Mouse (Mus musculus): ENCODE data around the gene Vcl. TPM values are rescaled to one million over a fixed set of nuclear protein-coding genes. Genes with fewer than 3 reads are reported as not detected.

The Vcl gene
- polyA plus RNA-seq, 1 experiment from 2014 or later, result 82.1 TPM

- H3K36me3 ChIP-seq (ENCODE audit: control insufficient read depth, insufficient read depth, low read length), result peaks cover 31% of the 10 kb centered on the region
- H3K4me2 ChIP-seq (ENCODE audit: low read length), result no peak overlapping the region
- no peaks in the 10 kb centered on the region for H3K27me3 ChIP-seq (replicated peaks; ENCODE audit: control insufficient read depth, insufficient read depth, low read length)
- H3K4me1 ChIP-seq (replicated peaks; ENCODE audit: control insufficient read depth, insufficient read depth, low read length), result no peaks in the 10 kb centered on the region
- DNase-seq (ENCODE audit: low spot score), result no peak
- H3K27ac ChIP-seq (ENCODE audit: low read depth), result no peak overlapping the region
- ATAC-seq (replicated peaks; ENCODE audit: low FRiP score, low TSS enrichment, low read depth), result no peak
- no peak overlapping the region for H3K4me3 ChIP-seq (ENCODE audit: low read depth, low read length)
- WGBS, result 45% methylated on average over 3 of the region's 3 CpGs
- H3K9me3 ChIP-seq (ENCODE audit: control insufficient read depth, low read length), result no peaks in the 10 kb centered on the region
- H3K9ac ChIP-seq (ENCODE audit: low read length), result no peak overlapping the region
These were observed 56.3 kb downstream of the Vcl start for GRCm38 (mm10) chr14:20985482-20985881.

DNA sequence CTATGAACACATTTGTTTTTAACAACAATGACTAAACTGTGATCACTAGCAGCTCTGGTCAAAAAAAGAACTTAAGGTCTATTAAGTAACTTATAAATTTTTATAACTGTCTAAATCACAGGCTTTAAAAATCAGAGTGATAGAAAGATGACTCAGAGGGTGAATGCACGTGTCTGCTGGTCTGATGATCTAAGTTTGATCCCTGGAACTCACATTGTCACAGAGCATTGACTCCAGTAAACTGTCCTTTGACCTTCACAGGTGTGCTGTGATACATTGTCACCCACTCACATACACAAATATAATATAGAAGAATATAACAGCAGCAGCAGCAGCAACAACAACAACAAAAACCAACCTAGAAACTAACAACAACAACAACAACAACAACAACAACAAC is 62.3 kb downstream of the Vcl start:
- WGBS, result 79% methylated on average over 1 of the region's 1 CpGs
- DNase-seq (ENCODE audit: low spot score) (no peak), ATAC-seq (replicated peaks; ENCODE audit: low FRiP score, low TSS enrichment, low read depth) (no peak)
- Histone ChIP-seq H3K4me2 (ENCODE audit: low read length) (no peak overlapping the region), H3K27me3 (replicated peaks; ENCODE audit: control insufficient read depth, insufficient read depth, low read length) (no peaks in the 10 kb centered on the region), H3K27ac (ENCODE audit: low read depth) (no peak overlapping the region), H3K9me3 (ENCODE audit: control insufficient read depth, low read length) (no peaks in the 10 kb centered on the region), H3K4me3 (ENCODE audit: low read depth, low read length) (no peak overlapping the region), H3K4me1 (replicated peaks; ENCODE audit: control insufficient read depth, insufficient read depth, low read length) (no peaks in the 10 kb centered on the region), H3K36me3 (ENCODE audit: control insufficient read depth, insufficient read depth, low read length) (peaks cover 20% of the 10 kb centered on the region), H3K9ac (ENCODE audit: low read length) (no peak overlapping the region)

DNA sequence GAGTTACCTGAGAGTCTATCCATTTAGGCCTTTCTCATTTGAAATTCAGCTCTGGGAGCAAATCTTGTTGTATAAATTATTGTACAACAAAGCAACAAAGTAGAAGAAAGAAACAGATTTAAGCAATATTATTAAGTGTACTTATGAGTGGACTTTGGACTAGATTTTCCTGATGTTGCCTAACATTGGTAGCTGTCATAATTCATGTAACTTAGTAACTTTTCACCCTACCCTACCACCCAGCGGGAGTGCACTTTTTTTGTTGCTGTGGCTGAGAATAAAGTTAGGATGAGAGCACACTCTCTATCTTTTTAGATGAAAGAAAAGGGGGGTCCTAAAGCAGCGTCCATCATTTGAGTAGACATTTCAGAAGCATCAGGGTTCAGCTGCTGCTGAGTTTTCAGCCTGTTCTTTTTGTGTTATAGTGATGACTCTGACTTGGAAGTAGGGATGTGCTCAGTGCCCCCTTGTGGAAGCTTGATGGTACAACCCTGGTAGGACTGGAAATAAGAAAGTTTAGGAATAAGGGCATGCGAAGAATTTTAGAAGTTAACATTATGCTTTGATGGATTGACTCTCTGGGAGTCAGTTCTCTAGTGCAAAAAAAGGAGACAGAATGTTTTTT is 64.0 kb downstream of the Vcl start:
- Histone ChIP-seq H3K9me3 (ENCODE audit: control insufficient read depth, low read length) (no peaks in the 10 kb centered on the region), H3K9ac (ENCODE audit: low read length) (no peak overlapping the region), H3K4me3 (ENCODE audit: low read depth, low read length) (no peak overlapping the region), H3K36me3 (ENCODE audit: control insufficient read depth, insufficient read depth, low read length) (peaks cover 12% of the 10 kb centered on the region), H3K4me2 (ENCODE audit: low read length) (no peak overlapping the region), H3K27me3 (replicated peaks; ENCODE audit: control insufficient read depth, insufficient read depth, low read length) (no peaks in the 10 kb centered on the region), H3K4me1 (replicated peaks; ENCODE audit: control insufficient read depth, insufficient read depth, low read length) (no peaks in the 10 kb centered on the region), H3K27ac (ENCODE audit: low read depth) (no peak overlapping the region)
- 41% methylated on average over 3 of the region's 3 CpGs for WGBS
- ATAC-seq (replicated peaks; ENCODE audit: low FRiP score, low TSS enrichment, low read depth) (0 out of 2 replicates have a peak, but pooled peaks have one; percentile 27), DNase-seq (ENCODE audit: low spot score) (peak; percentile 54)

GRCm38 (mm10) chr14:20994475-20994874 is 65.3 kb downstream of the Vcl start:
- WGBS, result 85% methylated on average over 3 of the region's 3 CpGs
- DNase-seq (ENCODE audit: low spot score), result no peak
- ATAC-seq (replicated peaks; ENCODE audit: low FRiP score, low TSS enrichment, low read depth), result no peak

GRCm38 (mm10) chr14:20995497-20995896 is 66.3 kb downstream of the Vcl start:
- no peak overlapping the region for H3K4me3 ChIP-seq (ENCODE audit: low read depth, low read length)
- WGBS, result 94% methylated on average over 2 of the region's 2 CpGs

More at GRCm38 (mm10) chr14:20994475-20994874, 65.3 kb downstream of the Vcl start:
- no peaks in the 10 kb centered on the region for H3K27me3 ChIP-seq (replicated peaks; ENCODE audit: control insufficient read depth, insufficient read depth, low read length)
- no peaks in the 10 kb centered on the region for H3K4me1 ChIP-seq (replicated peaks; ENCODE audit: control insufficient read depth, insufficient read depth, low read length)
- peaks cover 16% of the 10 kb centered on the region for H3K36me3 ChIP-seq (ENCODE audit: control insufficient read depth, insufficient read depth, low read length)
- no peak overlapping the region for H3K9ac ChIP-seq (ENCODE audit: low read length)
- no peaks in the 10 kb centered on the region for H3K9me3 ChIP-seq (ENCODE audit: control insufficient read depth, low read length)
- no peak overlapping the region for H3K4me3 ChIP-seq (ENCODE audit: low read depth, low read length)
- H3K27ac ChIP-seq (ENCODE audit: low read depth), result no peak overlapping the region
- no peak overlapping the region for H3K4me2 ChIP-seq (ENCODE audit: low read length)

GRCm38 (mm10) chr14:20996361-20996760 is 67.2 kb downstream of the Vcl start:
- Histone ChIP-seq H3K27me3 (replicated peaks; ENCODE audit: control insufficient read depth, insufficient read depth, low read length) (no peaks in the 10 kb centered on the region), H3K9me3 (ENCODE audit: control insufficient read depth, low read length) (no peaks in the 10 kb centered on the region), H3K4me3 (ENCODE audit: low read depth, low read length) (no peak overlapping the region), H3K4me1 (replicated peaks; ENCODE audit: control insufficient read depth, insufficient read depth, low read length) (no peaks in the 10 kb centered on the region), H3K9ac (ENCODE audit: low read length) (no peak overlapping the region), H3K4me2 (ENCODE audit: low read length) (no peak overlapping the region), H3K27ac (ENCODE audit: low read depth) (no peak overlapping the region), H3K36me3 (ENCODE audit: control insufficient read depth, insufficient read depth, low read length) (peaks cover 23% of the 10 kb centered on the region)
- ATAC-seq (replicated peaks; ENCODE audit: low FRiP score, low TSS enrichment, low read depth) (no peak), DNase-seq (ENCODE audit: low spot score) (no peak)
- 63% methylated on average over 5 of the region's 5 CpGs for WGBS

More at GRCm38 (mm10) chr14:20995497-20995896, 66.3 kb downstream of the Vcl start:
- H3K9me3 ChIP-seq (ENCODE audit: control insufficient read depth, low read length), result no peaks in the 10 kb centered on the region
- no peak overlapping the region for H3K9ac ChIP-seq (ENCODE audit: low read length)
- DNase-seq (ENCODE audit: low spot score) (no peak), ATAC-seq (replicated peaks; ENCODE audit: low FRiP score, low TSS enrichment, low read depth) (no peak)
- H3K4me1 ChIP-seq (replicated peaks; ENCODE audit: control insufficient read depth, insufficient read depth, low read length), result no peaks in the 10 kb centered on the region
- H3K36me3 ChIP-seq (ENCODE audit: control insufficient read depth, insufficient read depth, low read length), result peaks cover 16% of the 10 kb centered on the region
- H3K27me3 ChIP-seq (replicated peaks; ENCODE audit: control insufficient read depth, insufficient read depth, low read length), result no peaks in the 10 kb centered on the region
- no peak overlapping the region for H3K27ac ChIP-seq (ENCODE audit: low read depth)
- no peak overlapping the region for H3K4me2 ChIP-seq (ENCODE audit: low read length)

GRCm38 (mm10) chr14:20997548-20997947 is 68.3 kb downstream of the Vcl start:
- H3K4me3 ChIP-seq (ENCODE audit: low read depth, low read length), result no peak overlapping the region
- H3K27me3 ChIP-seq (replicated peaks; ENCODE audit: control insufficient read depth, insufficient read depth, low read length), result no peaks in the 10 kb centered on the region
- no peak for ATAC-seq (replicated peaks; ENCODE audit: low FRiP score, low TSS enrichment, low read depth)
- no peaks in the 10 kb centered on the region for H3K9me3 ChIP-seq (ENCODE audit: control insufficient read depth, low read length)
- H3K4me2 ChIP-seq (ENCODE audit: low read length), result no peak overlapping the region
- no peak for DNase-seq (ENCODE audit: low spot score)
- H3K27ac ChIP-seq (ENCODE audit: low read depth), result no peak overlapping the region
- no peaks in the 10 kb centered on the region for H3K4me1 ChIP-seq (replicated peaks; ENCODE audit: control insufficient read depth, insufficient read depth, low read length)
- H3K36me3 ChIP-seq (ENCODE audit: control insufficient read depth, insufficient read depth, low read length), result peaks cover 27% of the 10 kb centered on the region
- H3K9ac ChIP-seq (ENCODE audit: low read length), result no peak overlapping the region
- 77% methylated on average over 3 of the region's 3 CpGs for WGBS

DNA sequence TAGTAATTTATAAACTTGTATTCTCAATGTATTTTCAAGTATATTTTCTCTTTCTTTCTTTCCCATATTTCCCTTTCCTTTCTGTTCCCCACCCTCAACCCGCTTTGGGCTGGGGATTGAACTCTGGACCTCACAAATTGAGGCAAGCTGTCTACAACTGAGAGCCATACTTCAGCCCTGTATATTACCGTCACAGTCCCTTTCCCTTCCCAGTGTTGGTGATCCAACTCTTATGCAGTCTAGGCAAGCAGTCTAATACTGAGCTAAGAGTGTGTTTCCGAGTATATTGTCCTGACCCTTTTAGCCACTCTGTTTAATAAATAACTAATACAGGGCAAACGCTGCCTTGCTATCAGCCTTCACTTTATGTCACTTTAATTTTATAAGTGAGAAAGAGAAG is 70.4 kb downstream of the Vcl start:
- no peak overlapping the region for H3K27ac ChIP-seq (ENCODE audit: low read depth)
- DNase-seq (ENCODE audit: low spot score) (no peak), ATAC-seq (replicated peaks; ENCODE audit: low FRiP score, low TSS enrichment, low read depth) (no peak)
- H3K9ac ChIP-seq (ENCODE audit: low read length), result no peak overlapping the region
- no peak overlapping the region for H3K4me3 ChIP-seq (ENCODE audit: low read depth, low read length)
- WGBS, result 78% methylated on average over 4 of the region's 4 CpGs
- no peak overlapping the region for H3K4me2 ChIP-seq (ENCODE audit: low read length)
- H3K4me1 ChIP-seq (replicated peaks; ENCODE audit: control insufficient read depth, insufficient read depth, low read length), result no peaks in the 10 kb centered on the region
- no peaks in the 10 kb centered on the region for H3K9me3 ChIP-seq (ENCODE audit: control insufficient read depth, low read length)
- peaks cover 39% of the 10 kb centered on the region for H3K36me3 ChIP-seq (ENCODE audit: control insufficient read depth, insufficient read depth, low read length)
- no peaks in the 10 kb centered on the region for H3K27me3 ChIP-seq (replicated peaks; ENCODE audit: control insufficient read depth, insufficient read depth, low read length)

DNA sequence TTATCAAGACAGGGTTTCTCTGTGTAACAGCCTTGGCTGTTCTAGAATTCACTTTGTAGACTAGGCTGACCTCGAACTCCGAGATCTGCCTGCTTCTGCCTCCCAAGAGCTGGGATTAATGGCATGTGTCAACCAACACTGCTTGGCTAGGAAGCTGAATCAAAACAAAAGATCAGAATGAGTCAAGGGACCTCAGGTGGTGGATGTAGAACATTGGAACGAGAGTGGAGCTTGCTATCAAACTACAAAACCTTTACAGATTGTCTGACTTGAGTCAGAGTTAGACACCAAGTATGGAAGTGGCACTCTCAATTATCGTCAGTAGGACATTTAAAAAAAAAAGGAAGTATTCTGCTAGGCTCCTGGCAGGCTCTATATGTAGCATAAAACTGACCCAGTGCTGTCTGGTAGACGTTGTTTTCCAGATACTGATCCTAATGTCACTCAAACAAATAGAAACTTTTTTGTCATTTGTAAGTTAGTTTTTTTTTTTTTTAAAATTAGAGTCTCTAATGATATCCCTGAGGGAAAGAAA is 84.7 kb downstream of the Vcl start:
- no peak overlapping the region for H3K4me2 ChIP-seq (ENCODE audit: low read length)
- 88% methylated on average over 5 of the region's 5 CpGs for WGBS
- DNase-seq (ENCODE audit: low spot score), result no peak
- ATAC-seq (replicated peaks; ENCODE audit: low FRiP score, low TSS enrichment, low read depth), result no peak
- H3K36me3 ChIP-seq (ENCODE audit: control insufficient read depth, insufficient read depth, low read length), result peaks cover 58% of the 10 kb centered on the region
- H3K9ac ChIP-seq (ENCODE audit: low read length), result no peak overlapping the region
- no peak overlapping the region for H3K27ac ChIP-seq (ENCODE audit: low read depth)
- no peaks in the 10 kb centered on the region for H3K9me3 ChIP-seq (ENCODE audit: control insufficient read depth, low read length)
- H3K27me3 ChIP-seq (replicated peaks; ENCODE audit: control insufficient read depth, insufficient read depth, low read length), result no peaks in the 10 kb centered on the region
- no peaks in the 10 kb centered on the region for H3K4me1 ChIP-seq (replicated peaks; ENCODE audit: control insufficient read depth, insufficient read depth, low read length)
- no peak overlapping the region for H3K4me3 ChIP-seq (ENCODE audit: low read depth, low read length)
